Mouse (Mus musculus): ENCODE data around the gene Grhpr. TPM values are rescaled to one million over a fixed set of nuclear protein-coding genes. Genes with fewer than 3 reads are reported as not detected.
"Not testable (repeated sequence)": the region's sequence is repeated elsewhere in the genome, so short reads cannot be mapped to it uniquely, and the experiment has no call there.

Grhpr gene
- polyA plus RNA-seq, 1 experiment from 2014 or later = 98.6 TPM

GRCm38 (mm10) chr4:44976026-44976615, 5.1 kb upstream of the Grhpr start:
- no peaks in the 10 kb centered on the region for H3K36me3 ChIP-seq
- peaks cover 30% of the 10 kb centered on the region for H3K4me1 ChIP-seq
- no peak overlapping the region for H3K9ac ChIP-seq
- H3K27me3 ChIP-seq (replicated peaks) = 0 out of 2 replicates have a peak, but pooled peaks cover 4% of the 10 kb centered on the region
- no peak overlapping the region for H3K27ac ChIP-seq
- no peak overlapping the region for H3K4me2 ChIP-seq
- peaks cover 3% of the 10 kb centered on the region; the same call in 1 of the 2 replicates for H3K9me3 ChIP-seq (replicated peaks)
- ATAC-seq = no peak
- WGBS (ENCODE audit: insufficient replicate concordance) = 64% methylated on average over 6 of the region's 6 CpGs
- no peak overlapping the region for H3K4me3 ChIP-seq

GRCm38 (mm10) chr4:44976921-44977710, 4.1 kb upstream of the Grhpr start:
- H3K4me2 ChIP-seq = no peak overlapping the region
- no peak for ATAC-seq
- peaks cover 36% of the 10 kb centered on the region for H3K4me1 ChIP-seq
- H3K36me3 ChIP-seq = no peaks in the 10 kb centered on the region
- peaks cover 3% of the 10 kb centered on the region; the same call in 1 of the 2 replicates for H3K9me3 ChIP-seq (replicated peaks)
- H3K27me3 ChIP-seq (replicated peaks) = no peaks in the 10 kb centered on the region
- H3K27ac ChIP-seq = no peak overlapping the region
- no peak overlapping the region for H3K4me3 ChIP-seq
- no peak overlapping the region for H3K9ac ChIP-seq
- 78% methylated on average over 10 of the region's 10 CpGs for WGBS (ENCODE audit: insufficient replicate concordance)

- Histone ChIP-seq H3K4me2 (no peak overlapping the region), H3K9ac (no peak overlapping the region), H3K4me1 (peaks cover 47% of the 10 kb centered on the region), H3K27ac (no peak overlapping the region), H3K9me3 (replicated peaks) (peaks cover 3% of the 10 kb centered on the region; the same call in 1 of the 2 replicates), H3K27me3 (replicated peaks) (no peaks in the 10 kb centered on the region), H3K4me3 (no peak overlapping the region), H3K36me3 (no peaks in the 10 kb centered on the region)
- no peak for ATAC-seq
- WGBS (ENCODE audit: insufficient replicate concordance) = 70% methylated on average over 5 of the region's 5 CpGs
Measured at GRCm38 (mm10) chr4:44978175-44978574, 3.0 kb upstream of the Grhpr start.

- Histone ChIP-seq H3K9ac (no peak overlapping the region), H3K4me2 (no peak overlapping the region), H3K27ac (peak overlapping the region; percentile 88), H3K4me1 (peaks cover 52% of the 10 kb centered on the region), H3K36me3 (peaks cover 13% of the 10 kb centered on the region), H3K27me3 (replicated peaks) (no peaks in the 10 kb centered on the region), H3K4me3 (no peak overlapping the region), H3K9me3 (replicated peaks) (peaks cover 3% of the 10 kb centered on the region; the same call in 1 of the 2 replicates)
- peak; percentile 24 for ATAC-seq
- WGBS (ENCODE audit: insufficient replicate concordance) = 71% methylated on average over 7 of the region's 7 CpGs
Measured at GRCm38 (mm10) chr4:44979794-44980338, 1.3 kb upstream of the Grhpr start.

- Histone ChIP-seq H3K4me2 (peak overlapping the region; percentile 82), H3K27ac (peak overlapping the region; percentile 88), H3K4me3 (peak overlapping the region; percentile 80), H3K27me3 (replicated peaks) (no peaks in the 10 kb centered on the region), H3K36me3 (peaks cover 33% of the 10 kb centered on the region), H3K4me1 (peaks cover 56% of the 10 kb centered on the region), H3K9ac (peak overlapping the region; percentile 89), H3K9me3 (replicated peaks) (peaks cover 2% of the 10 kb centered on the region; the same call in 1 of the 2 replicates)
- ATAC-seq = no peak
- WGBS (ENCODE audit: insufficient replicate concordance) = 32% methylated on average over 5 of the region's 5 CpGs
Measured at GRCm38 (mm10) chr4:44981974-44982287, 736 bp downstream of the Grhpr start.

- ATAC-seq = no peak
- Histone ChIP-seq H3K27ac (peak overlapping the region; percentile 88), H3K4me3 (peak overlapping the region; percentile 80), H3K4me2 (peak overlapping the region; percentile 82), H3K36me3 (peaks cover 40% of the 10 kb centered on the region), H3K27me3 (replicated peaks) (no peaks in the 10 kb centered on the region), H3K9me3 (replicated peaks) (no peaks in the 10 kb centered on the region), H3K4me1 (peaks cover 56% of the 10 kb centered on the region), H3K9ac (peak overlapping the region; percentile 89)
- 46% methylated on average over 11 of the region's 11 CpGs for WGBS (ENCODE audit: insufficient replicate concordance)
Measured at GRCm38 (mm10) chr4:44982440-44983130, 1.4 kb downstream of the Grhpr start.

GRCm38 (mm10) chr4:44983131-44983740, 2.0 kb downstream of the Grhpr start:
- Histone ChIP-seq H3K4me1 (peaks cover 56% of the 10 kb centered on the region), H3K9me3 (replicated peaks) (no peaks in the 10 kb centered on the region), H3K36me3 (peaks cover 46% of the 10 kb centered on the region), H3K27me3 (replicated peaks) (no peaks in the 10 kb centered on the region), H3K4me2 (peak overlapping the region; percentile 82), H3K9ac (peak overlapping the region; percentile 89), H3K4me3 (peak overlapping the region; percentile 80), H3K27ac (no peak overlapping the region; the same call in 1 of the 2 replicates)
- no peak for ATAC-seq
- WGBS (ENCODE audit: insufficient replicate concordance) = 67% methylated on average over 10 of the region's 10 CpGs

GRCm38 (mm10) chr4:44990560-44990959, 9.4 kb downstream of the Grhpr start:
- ATAC-seq = no peak
- Histone ChIP-seq H3K9me3 (replicated peaks) (no peaks in the 10 kb centered on the region), H3K27ac (no peak overlapping the region), H3K4me1 (peaks cover 33% of the 10 kb centered on the region), H3K9ac (no peak overlapping the region), H3K4me2 (no peak overlapping the region), H3K36me3 (peaks cover 90% of the 10 kb centered on the region), H3K4me3 (no peak overlapping the region), H3K27me3 (replicated peaks) (no peaks in the 10 kb centered on the region)
- 91% methylated on average over 5 of the region's 5 CpGs for WGBS (ENCODE audit: insufficient replicate concordance)

GRCm38 (mm10) chr4:44992330-44992729, 11.1 kb downstream of the Grhpr start:
- H3K27me3 ChIP-seq (replicated peaks); H3K4me2 ChIP-seq; ATAC-seq; H3K9me3 ChIP-seq (replicated peaks); H3K9ac ChIP-seq; H3K4me3 ChIP-seq: not testable (repeated sequence)
- Histone ChIP-seq H3K36me3 (peaks cover 73% of the 10 kb centered on the region), H3K4me1 (peaks cover 50% of the 10 kb centered on the region), H3K27ac (0 out of 2 replicates have a peak overlapping the region, but pooled peaks have one; percentile 48)
- 88% methylated on average over 11 of the region's 11 CpGs for WGBS (ENCODE audit: insufficient replicate concordance)

GRCm38 (mm10) chr4:44993179-44993578, 12.0 kb downstream of the Grhpr start:
- WGBS (ENCODE audit: insufficient replicate concordance) = 86% methylated on average over 14 of the region's 14 CpGs
- peaks cover 56% of the 10 kb centered on the region for H3K4me1 ChIP-seq
- not testable (repeated sequence) for H3K4me3 ChIP-seq; H3K9me3 ChIP-seq (replicated peaks); ATAC-seq; H3K27me3 ChIP-seq (replicated peaks); H3K9ac ChIP-seq
- H3K4me2 ChIP-seq = peak overlapping the region; percentile 60; the same call in 1 of the 2 replicates
- H3K27ac ChIP-seq = peak overlapping the region; percentile 88
- H3K36me3 ChIP-seq = peaks cover 64% of the 10 kb centered on the region

- H3K4me1 ChIP-seq = peaks cover 57% of the 10 kb centered on the region
- H3K36me3 ChIP-seq = peaks cover 58% of the 10 kb centered on the region
- ATAC-seq = peak; percentile 99
- 43% methylated on average over 9 of the region's 9 CpGs for WGBS (ENCODE audit: insufficient replicate concordance)
- no peaks in the 10 kb centered on the region for H3K27me3 ChIP-seq (replicated peaks)
- H3K9ac ChIP-seq = peak overlapping the region; percentile 59
- peak overlapping the region; percentile 0; the same call in 1 of the 2 replicates for H3K4me3 ChIP-seq
- H3K4me2 ChIP-seq = peak overlapping the region; percentile 60
- H3K27ac ChIP-seq = peak overlapping the region; percentile 88
- no peaks in the 10 kb centered on the region for H3K9me3 ChIP-seq (replicated peaks)
Measured at GRCm38 (mm10) chr4:44993847-44994246, 12.7 kb downstream of the Grhpr start.
